Mouse (Mus musculus): ENCODE results near the gene AA467197. TPM values are rescaled to one million over a fixed set of nuclear protein-coding genes. Genes with fewer than 3 reads are reported as not detected.

Gene AA467197
- total and polyA plus RNA-seq, 3 experiments, result 3.1 to 30.4 (median 6.4) TPM

DNA sequence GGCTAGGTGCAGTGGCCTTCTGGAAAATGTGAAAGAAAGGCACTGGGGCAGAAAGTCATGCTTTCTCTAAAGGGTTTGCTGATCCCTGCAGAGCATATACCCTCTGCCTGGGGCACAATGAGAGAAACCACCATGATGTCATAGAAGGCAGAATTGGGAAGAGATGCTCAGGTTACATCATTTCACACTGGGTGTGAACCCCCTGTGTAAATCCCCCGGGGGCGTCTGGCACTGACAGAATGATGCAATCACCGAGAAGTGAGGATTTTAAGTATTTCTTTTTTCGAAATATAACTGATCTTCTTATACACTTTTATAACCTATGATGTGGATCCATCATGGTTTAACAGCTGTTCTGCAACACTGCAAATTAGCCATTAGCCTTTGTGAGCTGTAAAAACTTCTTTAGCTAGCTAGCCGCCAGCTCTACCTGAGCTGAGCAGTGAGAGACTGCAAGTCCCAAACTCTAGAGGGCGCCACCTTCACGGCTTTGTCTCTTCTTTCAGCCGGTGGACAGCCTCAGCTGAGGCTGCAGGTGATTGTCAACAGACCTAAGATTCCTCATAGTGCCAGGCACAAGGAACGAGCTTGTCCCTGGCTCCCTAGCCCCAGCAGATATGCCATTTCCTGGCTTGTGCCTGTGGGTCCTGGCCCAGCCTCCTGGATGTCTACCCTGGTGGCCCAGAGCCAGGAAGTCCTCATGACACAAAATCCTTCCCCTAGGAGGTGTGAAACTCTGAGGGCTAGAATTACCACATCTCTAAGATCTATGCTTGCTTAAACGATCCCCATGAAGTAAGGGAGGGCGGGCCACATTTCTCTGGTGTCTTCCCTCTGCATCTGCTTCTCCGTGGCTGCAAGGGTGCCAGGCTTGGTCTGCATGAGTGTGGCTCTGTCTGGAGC is 29.4 kb downstream of the AA467197 start:
- in situ Hi-C loops (cut with MboI; ENCODE audit: low pct_ligation_motif_present, low pct_unique_long_range_greater_than_20kb, low sequenced_read_pairs) (no loop called here), dilution Hi-C loops (cut with MboI; ENCODE audit: extremely low pct_ligation_motif_present, extremely low pct_unique_long_range_greater_than_20kb, low sequenced_read_pairs) (no loop called here)
- peaks cover 12 to 41% of the 10 kb centered on the region in 2 experiments for H3K4me1 ChIP-seq (ENCODE audit: control insufficient read depth in 1 of 2, insufficient read depth in 2 of 2)
- no peaks in the 10 kb centered on the region for H3K36me3 ChIP-seq (replicated peaks in 1 of 2; ENCODE audit: control insufficient read depth in 1 of 2, insufficient read depth in 1 of 2, low read length in 1 of 2)
- no peaks in the 10 kb centered on the region for H3K27me3 ChIP-seq (replicated peaks)
- H3K4me2 ChIP-seq (ENCODE audit: insufficient read depth, low read depth, poor library complexity, severe bottlenecking), result peak overlapping the region; percentile 87
- no peaks in the 10 kb centered on the region for H3K9me3 ChIP-seq (replicated peaks; ENCODE audit: low read length)
- peak overlapping the region in 2 of 3 experiments; percentile 23 to 32 for H3K4me3 ChIP-seq (replicated peaks in 1 of 3; ENCODE audit: low read depth in 2 of 3, low read length in 2 of 3, poor library complexity in 1 of 3)
- DNase-seq (ENCODE audit: extremely low read depth), result peak; percentile 85
- peak overlapping the region; percentile 71; the same call in 1 of the 2 replicates for H3K9ac ChIP-seq (ENCODE audit: insufficient read depth, low read depth)
- no peaks in the 10 kb centered on the region for H3K79me2 ChIP-seq (replicated peaks; ENCODE audit: control insufficient read depth, extremely low read depth, insufficient read depth, poor library complexity, severe bottlenecking)
- H3K27ac ChIP-seq (ENCODE audit: insufficient read depth, low read depth), result peak overlapping the region; percentile 92
- TF ChIP-seq MAZ (IDR thresholded peaks at IDR 0.05; ENCODE audit: low read depth, low read length) (peak; percentile 78; the same call in 1 of the 2 replicates), MXI1 (IDR thresholded peaks at IDR 0.05; ENCODE audit: low read depth, low read length) (peak; percentile 46), TCF12 (IDR thresholded peaks at IDR 0.05; ENCODE audit: low read depth, low read length) (peak; percentile 72; the same call in 1 of the 2 replicates), ZC3H11A (IDR thresholded peaks at IDR 0.05; ENCODE audit: low read depth, low read length) (no peak), CTCF (conservative IDR thresholded peaks at IDR 0.05 in 1 of 2, IDR thresholded peaks at IDR 0.05 in 1 of 2; ENCODE audit: low read depth in 2 of 2, low read length in 2 of 2) (peak; percentile 68 to 88), UBTF (IDR thresholded peaks at IDR 0.05; ENCODE audit: low read depth, low read length) (no peak), RCOR1 (conservative IDR thresholded peaks at IDR 0.05; ENCODE audit: low read depth, low read length) (0 out of 2 replicates have a peak, but pooled peaks have one; percentile 47), BHLHE40 (IDR thresholded peaks at IDR 0.05; ENCODE audit: low read depth, low read length) (peak; percentile 66), ZNF384 (IDR thresholded peaks at IDR 0.05; ENCODE audit: low read depth, low read length) (no peak), SIN3A (IDR thresholded peaks at IDR 0.05; ENCODE audit: low read length) (peak; percentile 91), ETS1 (conservative IDR thresholded peaks at IDR 0.05; ENCODE audit: low read depth, low read length) (peak; percentile 97), ZKSCAN1 (IDR thresholded peaks at IDR 0.05; ENCODE audit: borderline replicate concordance, low read depth, low read length) (no peak), IRF4 (IDR thresholded peaks at IDR 0.05; ENCODE audit: low read depth, low read length) (peak; percentile 75), USF1 (IDR thresholded peaks at IDR 0.05; ENCODE audit: low read depth, low read length) (no peak), POLR2A (IDR thresholded peaks at IDR 0.05; ENCODE audit: low read depth, low read length) (no peak; the same call in 1 of the 2 replicates), CHD1 (IDR thresholded peaks at IDR 0.05; ENCODE audit: low read depth, low read length) (no peak), MAFK (IDR thresholded peaks at IDR 0.05; ENCODE audit: insufficient replicate concordance, low read length) (no peak), KAT2A (IDR thresholded peaks at IDR 0.05; ENCODE audit: insufficient replicate concordance, low read length) (0 out of 2 replicates have a peak, but pooled peaks have one; percentile 67), JUN (IDR thresholded peaks at IDR 0.05; ENCODE audit: insufficient read depth, low read depth, low read length) (peak; percentile 80), HCFC1 (IDR thresholded peaks at IDR 0.05; ENCODE audit: low read depth, low read length) (peak; percentile 23; the same call in 1 of the 2 replicates), NELFE (IDR thresholded peaks at IDR 0.05; ENCODE audit: low read depth, low read length) (peak; percentile 48; the same call in 1 of the 2 replicates), MAX (IDR thresholded peaks at IDR 0.05; ENCODE audit: low read length) (no peak; the same call in 1 of the 2 replicates), PAX5 (IDR thresholded peaks at IDR 0.05; ENCODE audit: low read length) (no peak), EP300 (IDR thresholded peaks at IDR 0.05; ENCODE audit: low read length) (peak; percentile 67; the same call in 1 of the 2 replicates), SMC3 (IDR thresholded peaks at IDR 0.05; ENCODE audit: low read depth, low read length) (peak; percentile 70), ZMIZ1 (IDR thresholded peaks at IDR 0.05; ENCODE audit: low read depth, low read length) (no peak), ELF1 (IDR thresholded peaks at IDR 0.05; ENCODE audit: low read depth, low read length) (peak; percentile 37; the same call in 1 of the 2 replicates), RAD21 (IDR thresholded peaks at IDR 0.05; ENCODE audit: low read depth, low read length) (peak; percentile 69), JUND (conservative IDR thresholded peaks at IDR 0.05; ENCODE audit: low read depth, low read length) (peak; percentile 72), CHD2 (IDR thresholded peaks at IDR 0.05; ENCODE audit: low read length) (peak; percentile 52), POLR2AphosphoS2 (IDR thresholded peaks at IDR 0.05; ENCODE audit: low read depth, low read length) (no peak), MEF2A (IDR thresholded peaks at IDR 0.05; ENCODE audit: borderline replicate concordance, low read depth, low read length) (peak; percentile 83; the same call in 1 of the 2 replicates), NRF1 (IDR thresholded peaks at IDR 0.05; ENCODE audit: low read depth, low read length) (no peak), MYC (IDR thresholded peaks at IDR 0.05; ENCODE audit: low read depth, low read length) (peak; percentile 50; the same call in 1 of the 2 replicates), E2F4 (IDR thresholded peaks at IDR 0.05; ENCODE audit: insufficient replicate concordance, low read depth, low read length) (no peak), GABPA (IDR thresholded peaks at IDR 0.05; ENCODE audit: insufficient replicate concordance, low read depth, low read length) (peak; percentile 43; the same call in 1 of the 2 replicates), USF2 (conservative IDR thresholded peaks at IDR 0.05; ENCODE audit: low read depth, low read length) (no peak)
